Mouse (Mus musculus) ES-Bruce4 (cell line): Measurements from ENCODE around the gene Ncor2. TPM values are rescaled to one million over a fixed set of nuclear protein-coding genes. Genes with fewer than 3 reads are reported as not detected.

ENCODE experiments used
- H3K27ac ChIP-seq: 2 replicates; pipeline ENCODE4 v1.5.1; 2012; ENCODE audit warnings: low read length, inconsistent platforms; ENCODE audit not compliant: insufficient read depth
- H3K27me3 ChIP-seq: 2 replicates; pipeline ENCODE4 v1.6.1; 2012; ENCODE audit warnings: mild to moderate bottlenecking, low read length, inconsistent platforms; ENCODE audit not compliant: control insufficient read depth, poor library complexity, insufficient read depth, severe bottlenecking
- H3K36me3 ChIP-seq: 2 replicates; pipeline ENCODE4 v1.6.1; 2012; ENCODE audit warnings: inconsistent platforms, mild to moderate bottlenecking, low read length, moderate library complexity; ENCODE audit not compliant: control insufficient read depth, poor library complexity, insufficient read depth, severe bottlenecking
- H3K4me1 ChIP-seq: one replicate; pipeline ENCODE4 v1.8.1; 2011; ENCODE audit warnings: low read length; ENCODE audit not compliant: control insufficient read depth, insufficient read depth
- H3K4me3 ChIP-seq: 2 replicates; pipeline ENCODE4 v1.5.1; 2011; ENCODE audit warnings: low read depth, mild to moderate bottlenecking, low read length
- H3K9ac ChIP-seq: 2 replicates; pipeline ENCODE4 v1.6.1; 2012; ENCODE audit warnings: low read depth, mild to moderate bottlenecking, inconsistent platforms; ENCODE audit not compliant: poor library complexity, severe bottlenecking
- H3K9me3 ChIP-seq: replicated peaks from 2 replicates; pipeline ENCODE4 v1.6.1; 2012; ENCODE audit warnings: mild to moderate bottlenecking, low read length, inconsistent platforms; ENCODE audit not compliant: control insufficient read depth, poor library complexity, insufficient read depth, severe bottlenecking
- CTCF ChIP-seq: IDR thresholded peaks from one replicate; pipeline ENCODE4 v1.8.1; 2011; ENCODE audit warnings: low read depth, low read length
- EP300 ChIP-seq: IDR thresholded peaks from 2 replicates; pipeline ENCODE4 v1.6.1; 2011; ENCODE audit warnings: low read depth, low read length; ENCODE audit not compliant: insufficient read depth
- POLR2A ChIP-seq: IDR thresholded peaks from one replicate; pipeline ENCODE4 v1.8.1; 2011; ENCODE audit warnings: low read length; ENCODE audit not compliant: insufficient read depth
- polyA plus RNA-seq: library from polyadenylated mRNA; stranded (reverse); fragments of >200 nt; gene quantifications from 2 replicates; pipeline ENCODE4 v1.2.4, GENCODE M21; 2011; ENCODE audit warnings: low read depth; ENCODE audit not compliant: missing spikeins, insufficient read depth, insufficient read length

Ncor2 gene
- polyA plus RNA-seq, 1 experiment = 57.5 TPM

DNA sequence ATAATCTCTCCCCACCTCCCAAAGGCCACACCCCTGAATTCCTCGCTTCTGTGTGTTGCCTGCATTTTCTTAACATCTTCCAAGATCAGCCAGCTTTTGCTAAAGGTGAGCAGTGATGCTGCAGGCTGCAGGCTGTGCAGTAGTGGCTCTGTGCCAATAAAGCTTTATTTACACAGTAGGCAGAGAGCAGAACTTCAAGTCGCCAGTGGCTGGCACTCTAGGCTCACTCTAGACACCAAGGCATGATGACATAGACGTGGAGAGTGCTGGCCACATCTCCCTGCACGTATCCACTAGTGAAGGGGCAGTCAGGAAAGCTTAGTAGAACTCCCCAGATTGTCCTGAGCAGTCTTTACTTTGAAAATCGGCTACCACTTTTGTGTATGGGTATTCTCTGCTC lies 100.8 kb downstream of the Ncor2 start:
- H3K4me3 ChIP-seq = no peak overlapping the region
- H3K9ac ChIP-seq = no peak overlapping the region
- no peaks in the 10 kb centered on the region for H3K9me3 ChIP-seq
- H3K36me3 ChIP-seq = no peaks in the 10 kb centered on the region; the same call in none of the 2 replicates
- H3K27ac ChIP-seq = no peak overlapping the region
- H3K4me1 ChIP-seq = no peaks in the 10 kb centered on the region
- no peak for TF ChIP-seq CTCF
- TF ChIP-seq POLR2A = no peak
- TF ChIP-seq EP300 = no peak
- no peaks in the 10 kb centered on the region for H3K27me3 ChIP-seq

DNA sequence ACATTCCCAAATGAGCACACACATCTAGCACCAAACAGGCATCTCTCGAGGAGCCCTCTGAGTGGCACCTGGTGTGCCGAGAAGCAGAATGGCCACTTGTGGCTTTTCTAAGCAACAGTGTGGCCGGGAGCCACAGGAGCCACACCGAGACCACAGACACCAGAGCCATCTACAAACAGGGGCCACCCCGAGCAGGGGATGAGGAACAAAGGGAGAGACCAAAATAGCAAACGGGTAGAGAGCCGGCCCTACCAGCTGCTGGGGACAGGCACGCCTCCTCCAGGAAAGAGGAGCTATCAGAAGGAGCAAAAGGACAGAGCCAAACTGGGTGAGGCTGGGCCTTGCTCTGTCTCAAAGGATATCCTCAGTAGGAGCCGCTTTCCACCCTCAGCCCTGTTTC lies 102.8 kb downstream of the Ncor2 start:
- no peak for TF ChIP-seq EP300
- no peak for TF ChIP-seq CTCF
- TF ChIP-seq POLR2A = no peak
- Histone ChIP-seq H3K9me3 (no peaks in the 10 kb centered on the region), H3K4me1 (no peaks in the 10 kb centered on the region), H3K27me3 (no peaks in the 10 kb centered on the region), H3K36me3 (no peaks in the 10 kb centered on the region; the same call in none of the 2 replicates), H3K27ac (no peak overlapping the region), H3K9ac (no peak overlapping the region), H3K4me3 (no peak overlapping the region)

DNA sequence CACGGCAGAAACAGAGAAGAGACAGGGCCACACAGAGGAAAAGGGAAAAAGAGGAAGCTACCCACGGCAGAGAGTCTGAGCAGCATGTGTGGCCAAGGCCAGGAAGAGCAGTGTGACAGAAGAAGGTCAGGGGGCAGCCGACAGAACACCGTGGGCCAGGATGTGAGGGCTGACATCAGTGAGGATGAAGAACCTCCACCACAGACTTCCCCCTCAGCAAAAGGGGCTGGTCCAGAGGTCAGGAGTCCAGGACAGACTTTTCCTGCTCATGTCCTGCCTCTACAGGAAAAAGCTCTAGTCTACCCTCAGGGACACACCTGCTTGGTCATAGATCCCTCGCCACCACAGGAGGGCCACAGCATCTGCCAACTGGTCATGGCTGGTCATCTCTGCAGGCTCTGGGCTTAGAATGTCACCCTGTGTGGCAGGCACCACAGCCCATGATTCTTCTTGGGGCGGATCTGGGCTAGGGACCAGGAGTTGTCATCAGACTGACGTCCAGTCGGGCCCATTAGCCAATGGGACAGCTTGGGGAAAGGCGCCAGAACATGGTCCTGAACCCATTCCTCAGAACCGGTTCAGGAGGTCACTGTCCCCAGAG lies 104.3 kb downstream of the Ncor2 start:
- H3K36me3 ChIP-seq = no peaks in the 10 kb centered on the region; the same call in none of the 2 replicates
- no peaks in the 10 kb centered on the region for H3K27me3 ChIP-seq
- no peak for TF ChIP-seq EP300
- H3K4me1 ChIP-seq = no peaks in the 10 kb centered on the region
- no peak overlapping the region for H3K4me3 ChIP-seq
- H3K9ac ChIP-seq = no peak overlapping the region
- no peaks in the 10 kb centered on the region for H3K9me3 ChIP-seq
- H3K27ac ChIP-seq = no peak overlapping the region

DNA sequence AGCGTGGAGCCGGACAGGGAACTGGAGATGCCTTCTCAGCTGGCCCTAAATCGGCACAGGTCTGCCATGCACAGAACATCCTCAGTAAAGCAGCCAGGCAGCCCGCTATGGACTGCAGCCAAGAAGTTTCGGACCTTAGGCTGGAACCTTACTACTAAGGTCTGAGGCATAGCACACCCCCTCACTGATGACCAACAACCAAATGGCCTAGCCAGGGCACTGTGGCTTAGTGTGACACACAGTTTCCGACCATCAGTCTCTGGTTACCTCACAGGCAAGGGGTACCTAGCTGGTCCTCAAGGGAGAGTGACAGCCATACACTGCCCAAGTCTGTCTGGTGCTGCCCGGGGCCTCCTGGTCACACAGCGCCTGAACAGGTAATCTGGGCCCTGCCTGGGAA lies 105.1 kb downstream of the Ncor2 start:
- Histone ChIP-seq H3K4me3 (no peak overlapping the region), H3K9ac (no peak overlapping the region), H3K27me3 (no peaks in the 10 kb centered on the region), H3K27ac (no peak overlapping the region), H3K4me1 (no peaks in the 10 kb centered on the region), H3K9me3 (no peaks in the 10 kb centered on the region), H3K36me3 (no peaks in the 10 kb centered on the region; the same call in none of the 2 replicates)
- TF ChIP-seq EP300 (no peak), CTCF (no peak), POLR2A (no peak)

DNA sequence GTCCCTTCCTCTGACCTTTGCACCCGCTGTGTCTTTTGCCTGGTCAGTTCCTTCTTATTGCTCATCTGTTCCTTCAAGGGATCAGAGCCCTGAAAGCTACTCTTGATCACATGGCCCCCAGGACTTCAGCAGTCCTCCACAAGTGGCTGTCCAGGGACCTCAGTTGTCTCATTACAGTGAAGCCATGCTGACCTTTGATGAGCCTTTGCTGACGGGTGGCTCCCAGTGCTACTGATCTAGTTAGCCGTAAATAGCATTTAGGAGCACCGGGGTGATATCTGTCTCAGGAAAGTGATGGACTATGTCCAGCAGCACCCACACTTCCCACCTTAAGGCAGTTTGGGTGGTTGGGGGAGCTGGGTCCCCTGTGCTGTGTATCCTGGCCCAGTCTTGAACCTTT lies 105.7 kb downstream of the Ncor2 start:
- H3K4me1 ChIP-seq = no peaks in the 10 kb centered on the region
- no peak overlapping the region for H3K27ac ChIP-seq
- no peak overlapping the region for H3K4me3 ChIP-seq
- no peaks in the 10 kb centered on the region; the same call in 1 of the 2 replicates for H3K36me3 ChIP-seq
- TF ChIP-seq POLR2A = no peak
- no peak for TF ChIP-seq CTCF
- TF ChIP-seq EP300 = no peak
- H3K9me3 ChIP-seq = no peaks in the 10 kb centered on the region
- no peak overlapping the region for H3K9ac ChIP-seq
- H3K27me3 ChIP-seq = no peaks in the 10 kb centered on the region

DNA sequence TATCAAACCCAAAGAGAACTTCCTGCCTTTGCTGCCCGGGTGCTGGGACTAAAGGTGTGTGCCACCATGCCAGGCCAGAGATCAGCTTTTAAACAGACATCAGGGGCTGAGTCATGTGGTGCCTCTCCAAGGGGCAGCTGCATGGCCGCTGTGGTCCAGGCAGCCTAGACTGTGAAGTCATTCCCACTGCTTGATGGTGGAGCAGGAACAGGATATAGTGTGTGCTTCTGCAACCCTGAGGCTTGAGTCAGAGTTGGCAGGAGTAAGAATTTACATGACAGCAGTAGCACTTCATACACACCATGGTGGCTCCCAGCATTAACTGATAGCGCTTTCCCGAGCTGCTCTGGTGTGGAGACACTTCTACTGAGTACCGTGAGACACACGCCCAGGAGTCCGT lies 106.6 kb downstream of the Ncor2 start:
- Histone ChIP-seq H3K36me3 (no peaks in the 10 kb centered on the region), H3K27ac (no peak overlapping the region), H3K27me3 (no peaks in the 10 kb centered on the region), H3K4me3 (no peak overlapping the region), H3K9ac (no peak overlapping the region), H3K4me1 (no peaks in the 10 kb centered on the region), H3K9me3 (no peaks in the 10 kb centered on the region)
- TF ChIP-seq CTCF (no peak), POLR2A (no peak), EP300 (no peak)
